Mouse (Mus musculus) midbrain, embryonic 12.5 days (tissue): ENCODE data around the gene Rassf7. TPM values are rescaled to one million over a fixed set of nuclear protein-coding genes. Genes with fewer than 3 reads are reported as not detected.

ENCODE experiments used
- ATAC-seq: fragments of 200-750 bp; cut with Nextera tagmentation; 2 replicates; pipeline ENCODE4 v1.8.0; 2017; ENCODE audit warnings: low read depth, moderate TSS enrichment, moderate library complexity; ENCODE audit not compliant: low FRiP score
- H3K27ac ChIP-seq: fragments of 300-500 bp; sonication (generic); replicated peaks from 2 replicates; pipeline ENCODE4 v1.5.1; 2016; ENCODE audit warnings: mild to moderate bottlenecking
- H3K27me3 ChIP-seq: fragments of 300-500 bp; sonication (generic); 2 replicates; pipeline ENCODE4 v1.6.1; 2016; ENCODE audit warnings: mild to moderate bottlenecking
- H3K36me3 ChIP-seq: fragments of 300-500 bp; sonication (generic); 2 replicates; pipeline ENCODE4 v1.6.1; 2016
- H3K4me1 ChIP-seq: fragments of 300-500 bp; sonication (generic); 2 replicates; pipeline ENCODE4 v1.6.1; 2016
- H3K4me2 ChIP-seq: fragments of 300-500 bp; sonication (generic); replicated peaks from 2 replicates; pipeline ENCODE4 v1.6.1; 2016; ENCODE audit warnings: mild to moderate bottlenecking, moderate library complexity
- H3K4me3 ChIP-seq: fragments of 300-500 bp; sonication (generic); 2 replicates; pipeline ENCODE4 v1.5.1; 2016; ENCODE audit warnings: mild to moderate bottlenecking
- H3K9ac ChIP-seq: fragments of 300-500 bp; sonication (generic); replicated peaks from 2 replicates; pipeline ENCODE4 v1.6.1; 2016; ENCODE audit warnings: mild to moderate bottlenecking, moderate library complexity
- H3K9me3 ChIP-seq: fragments of 300-500 bp; sonication (generic); 2 replicates; pipeline ENCODE4 v1.6.1; 2016; ENCODE audit warnings: mild to moderate bottlenecking
- WGBS: fragments of 180-500 bp; shearing (Covaris S2); methylation state at CpG from one replicate; pipeline ENCODE4 v1.1.7; 2016; 5-methylcytosine and 5-hydroxymethylcytosine counted together
- microRNA counts: library from miRNA; unstranded; fragments of <30 nt; microRNA quantifications from one replicate; lab custom pipeline; 2017
- microRNA-seq: library from miRNA; unstranded; fragments of <30 nt; microRNA quantifications from one replicate; pipeline ENCODE4, GENCODE M21; 2017
- polyA plus RNA-seq: library from polyadenylated mRNA; unstranded; fragments of >200 nt; fragmentation: Nextera tagmentation; extraction: Ambion mirVana; gene quantifications from 2 replicates; pipeline ENCODE4 v1.2.1, GENCODE M21; 2016

The Rassf7 gene
- polyA plus RNA-seq, 1 experiment from 2014 or later = 40.1 TPM

GRCm38 (mm10) chr7:141265739-141266561 lies 50.3 kb downstream of the Rassf7 start, which contains the start of gene Irf7:
TSS of gene Irf7 (minus strand) at chr7:141266481.
- Histone ChIP-seq H3K4me2 (peak within 1 kb of the TSS; percentile 51), H3K36me3 (peaks cover 37% of the 10 kb centered on the region), H3K9me3 (no peaks in the 10 kb centered on the region), H3K27me3 (0 out of 2 replicates have a peak, but pooled peaks cover 3% of the 10 kb centered on the region), H3K9ac (peak within 1 kb of the TSS; percentile 43; the same call in 1 of the 2 replicates), H3K27ac (no peak within 1 kb of the TSS), H3K4me1 (peaks cover 9% of the 10 kb centered on the region; the same call in 1 of the 2 replicates), H3K4me3 (peak within 1 kb of the TSS; percentile 27)
- ATAC-seq = 0 out of 2 replicates have a peak, but pooled peaks have one; percentile 38
- WGBS = 13% methylated on average over 25 of the region's 25 CpGs

MicroRNAs encoded within 50 kb of the gene (microRNA counts, 519-probe panel; counts per million panel counts)
- microRNA mmu-miR-210 (lab: Ali Mortazavi, UCI) = 6,088 counts per million, percentile 64 among the panel's probes with 10 or more counts

Small RNA genes lying within 50 kb of the gene (microRNA-seq; reads per million reads assigned to microRNA genes)
- gene Mir210 = 748 reads per million, percentile 75 among the genes with 10 or more reads in this experiment

Other genes starting within 250 kb of the Rassf7 start
- 7.8 and 10.3 TPM in 2 replicates for gene Ifitm1, start 248.6 kb upstream of the Rassf7 start, polyA plus RNA-seq
- 16.2 and 17.9 TPM in 2 replicates for gene Ifitm3, start 205.1 kb upstream of the Rassf7 start, polyA plus RNA-seq
- gene Ifitm6, start 197.9 kb upstream of the Rassf7 start, polyA plus RNA-seq = 0.29 TPM in 1 of 2 replicates, not detected in the other
- gene Gm17387, start 186.7 kb upstream of the Rassf7 start, polyA plus RNA-seq = not detected in 2 replicates
- 41.9 and 45.3 TPM in 2 replicates for gene B4galnt4, start 154.8 kb upstream of the Rassf7 start, polyA plus RNA-seq
- 1.6 and 1.8 TPM in 2 replicates for gene Pkp3, start 137.6 kb upstream of the Rassf7 start, polyA plus RNA-seq
- 1.6 and 1.7 TPM in 2 replicates for gene Sigirr, start 115.3 kb upstream of the Rassf7 start, polyA plus RNA-seq
- gene Ano9, start 98.1 kb upstream of the Rassf7 start, polyA plus RNA-seq = not detected in 2 replicates
- gene Ptdss2, start 93.5 kb upstream of the Rassf7 start, polyA plus RNA-seq = 67.5 and 76.6 TPM in 2 replicates
- 47.4 and 54.9 TPM in 2 replicates for gene Rnh1, start 43.0 kb upstream of the Rassf7 start, polyA plus RNA-seq
- gene Hras, start 21.9 kb upstream of the Rassf7 start, polyA plus RNA-seq = 93.4 and 96.4 TPM in 2 replicates
- 13.1 and 14.4 TPM in 2 replicates for gene Lrrc56, start 21.7 kb upstream of the Rassf7 start, polyA plus RNA-seq
- 3.7 and 3.8 TPM in 2 replicates for gene Lmntd2, start 1.8 kb upstream of the Rassf7 start, polyA plus RNA-seq
- gene Phrf1, start 12.9 kb downstream of the Rassf7 start, polyA plus RNA-seq = 107 and 112 TPM in 2 replicates
- gene Irf7, start 50.6 kb downstream of the Rassf7 start, polyA plus RNA-seq = 0.81 and 0.84 TPM in 2 replicates
- not detected in 2 replicates for gene Cdhr5, start 60.9 kb downstream of the Rassf7 start, polyA plus RNA-seq
- 0.64 and 1.3 TPM in 2 replicates for gene Sct, start 63.3 kb downstream of the Rassf7 start, polyA plus RNA-seq
- 0.39 and 0.68 TPM in 2 replicates for gene Drd4, start 76.1 kb downstream of the Rassf7 start, polyA plus RNA-seq
- 85.9 and 88.3 TPM in 2 replicates for gene Deaf1, start 111.8 kb downstream of the Rassf7 start, polyA plus RNA-seq
- 64.9 and 68.9 TPM in 2 replicates for gene Tmem80, start 111.9 kb downstream of the Rassf7 start, polyA plus RNA-seq
- 0.86 and 1.4 TPM in 2 replicates for gene Eps8l2, start 123.0 kb downstream of the Rassf7 start, polyA plus RNA-seq
- 362 and 364 TPM in 2 replicates for gene Taldo1, start 176.3 kb downstream of the Rassf7 start, polyA plus RNA-seq
- 47.0 and 48.2 TPM in 2 replicates for gene Gatd1, start 198.3 kb downstream of the Rassf7 start, polyA plus RNA-seq
- 19.3 and 22.7 TPM in 2 replicates for gene Cend1, start 213.6 kb downstream of the Rassf7 start, polyA plus RNA-seq
- gene Slc25a22, start 222.0 kb downstream of the Rassf7 start, polyA plus RNA-seq = 52.6 and 52.7 TPM in 2 replicates
- 9.6 and 12.3 TPM in 2 replicates for gene Pidd1, start 228.2 kb downstream of the Rassf7 start, polyA plus RNA-seq
- gene Rplp2, start 231.5 kb downstream of the Rassf7 start, polyA plus RNA-seq = 884 and 899 TPM in 2 replicates
- gene Pnpla2, start 239.3 kb downstream of the Rassf7 start, polyA plus RNA-seq = 15.6 and 18.3 TPM in 2 replicates
- gene Cracr2b, start 245.2 kb downstream of the Rassf7 start, polyA plus RNA-seq = 5.4 and 6.0 TPM in 2 replicates